Mouse (Mus musculus) A20 (cell line): ENCODE measurements at regions not wholly inside any gene's neighbourhood (a gene's known extent, or its start where the extent isn't known, plus 50 kb on each side); places are given as distances from the start of the nearest gene placed in this dataset.

Experiments
- DNase-seq: peaks from one replicate; pipeline ENCODE4 v3.0.0-alpha.2; 2011; ENCODE audit warnings: low read depth, low spot score

GRCm38 (mm10) chr10:97245674-97246073, 233.7 kb upstream of the Dcn start:
- no peak for DNase-seq

- DNase-seq = no peak
Observed at GRCm38 (mm10) chr10:97248522-97248921, 230.9 kb upstream of the Dcn start.

- no peak for DNase-seq
Observed at GRCm38 (mm10) chr10:97249760-97250159, 229.6 kb upstream of the Dcn start.

- no peak for DNase-seq
Observed at GRCm38 (mm10) chr10:97250167-97250566, 229.2 kb upstream of the Dcn start.

GRCm38 (mm10) chr10:97265959-97266517, 213.4 kb upstream of the Dcn start:
- no peak for DNase-seq

- no peak for DNase-seq
Observed at GRCm38 (mm10) chr10:97282416-97282815, 197.0 kb upstream of the Dcn start.

- no peak for DNase-seq
Observed at GRCm38 (mm10) chr10:97282841-97283496, 196.4 kb upstream of the Dcn start.

GRCm38 (mm10) chr10:97304791-97305355, 174.5 kb upstream of the Dcn start:
- no peak for DNase-seq

GRCm38 (mm10) chr10:97309580-97309979, 169.8 kb upstream of the Dcn start:
- no peak for DNase-seq

- peak; percentile 81 for DNase-seq
Observed at GRCm38 (mm10) chr10:97312509-97312908, 166.9 kb upstream of the Dcn start.

GRCm38 (mm10) chr10:97312978-97313377, 166.4 kb upstream of the Dcn start:
- peak; percentile 93 for DNase-seq

- peak; percentile 93 for DNase-seq
Observed at GRCm38 (mm10) chr10:97313407-97313901, 166.0 kb upstream of the Dcn start.

GRCm38 (mm10) chr10:97332639-97333038, 146.8 kb upstream of the Dcn start:
- DNase-seq = no peak

- peak; percentile 48 for DNase-seq
Observed at GRCm38 (mm10) chr10:97334044-97334443, 145.4 kb upstream of the Dcn start.

GRCm38 (mm10) chr10:97334606-97335150, 144.7 kb upstream of the Dcn start:
- no peak for DNase-seq

- peak; percentile 89 for DNase-seq
Observed at GRCm38 (mm10) chr10:97338033-97338692, 141.2 kb upstream of the Dcn start.

- DNase-seq = peak; percentile 65
Observed at GRCm38 (mm10) chr10:97339866-97340706, 139.3 kb upstream of the Dcn start.

- peak; percentile 78 for DNase-seq
Observed at GRCm38 (mm10) chr10:97345347-97345746, 134.1 kb upstream of the Dcn start.

GRCm38 (mm10) chr10:97346949-97347348, 132.5 kb upstream of the Dcn start:
- DNase-seq = no peak

GRCm38 (mm10) chr10:97368625-97369024, 110.8 kb upstream of the Dcn start:
- DNase-seq = peak; percentile 17

- DNase-seq = peak; percentile 60
Observed at GRCm38 (mm10) chr10:97375824-97376223, 103.6 kb upstream of the Dcn start.
